Mouse (Mus musculus) granulocyte monocyte progenitor cell, adult 5-6 weeks (primary cell): ENCODE results near the gene 1700012A03Rik. TPM values are rescaled to one million over a fixed set of nuclear protein-coding genes. Genes with fewer than 3 reads are reported as not detected.

Experiments used
- ATAC-seq: replicated peaks from 2 replicates; pipeline ENCODE4 v1.8.0; 2016; ENCODE audit warnings: mild to moderate bottlenecking, moderate TSS enrichment, inconsistent platforms; ENCODE audit not compliant: poor library complexity, severe bottlenecking
- total RNA-seq, 2 experiments: library from RNA; stranded (forward) in 1 of 2; stranded (reverse) in 1 of 2; fragments of 200-712, 200-1000 nt in 1 of 2; fragments of >200 nt in 1 of 2; fragmentation: Nextera tagmentation in 1 of 2; gene quantifications; 2 replicates each; pipeline ENCODE4 v1.2.3; 2014 to 2017

The 1700012A03Rik gene
- total RNA-seq (2014; fragmentation: Nextera tagmentation), result not detected in 2 replicates
- not detected in 2 replicates for total RNA-seq (2017)

- ATAC-seq, result no peak
Measured at GRCm38 (mm10) chr6:32049951-32050345, at the start of gene 1700012A03Rik. 1700012A03Rik (plus strand) TSS chr6:32050246.

GRCm38 (mm10) chr6:32004228-32004627 lies 45.8 kb upstream of the 1700012A03Rik start:
- no peak for ATAC-seq

DNA sequence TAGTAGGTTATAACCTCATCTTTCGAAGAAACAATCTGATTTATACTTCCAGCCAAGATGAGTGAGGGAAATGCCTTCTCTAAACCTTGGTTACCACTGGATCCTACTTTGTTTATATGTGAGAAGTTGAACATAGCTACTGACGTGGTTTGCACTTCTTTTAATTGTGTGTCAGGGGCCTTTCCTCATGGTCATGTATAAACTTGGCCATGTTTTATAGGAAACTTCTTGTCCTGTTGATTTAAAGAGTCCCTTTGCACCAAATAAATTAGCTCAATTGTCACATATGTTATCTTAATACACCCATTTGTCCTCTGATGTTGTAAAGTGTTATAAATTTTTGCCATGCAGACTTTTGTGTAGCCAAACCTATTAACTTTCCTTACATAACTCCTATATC lies 44.1 kb upstream of the 1700012A03Rik start:
- ATAC-seq, result no peak

GRCm38 (mm10) chr6:32006382-32006781 lies 43.7 kb upstream of the 1700012A03Rik start:
- no peak for ATAC-seq

DNA sequence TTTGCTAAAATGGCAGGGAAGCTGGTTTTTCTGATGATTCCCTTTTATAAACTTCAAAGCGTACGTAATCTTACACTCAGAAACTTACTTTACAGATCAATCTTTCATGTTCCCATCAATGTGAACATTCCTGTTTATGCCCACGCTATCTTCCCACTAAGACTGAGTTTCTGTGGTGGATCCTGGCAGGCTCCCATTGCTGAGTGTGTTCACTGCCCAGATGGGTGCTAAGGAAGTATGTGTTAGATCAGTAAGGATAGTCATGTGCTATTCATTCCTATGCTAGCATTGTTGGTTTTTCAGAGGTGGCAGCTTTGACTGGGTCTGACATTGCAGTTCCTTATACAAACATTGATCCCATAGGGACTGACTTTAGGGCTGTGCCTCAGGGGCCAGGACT lies 42.7 kb upstream of the 1700012A03Rik start:
- no peak for ATAC-seq

GRCm38 (mm10) chr6:32016841-32017240 lies 33.2 kb upstream of the 1700012A03Rik start:
- ATAC-seq, result no peak

DNA sequence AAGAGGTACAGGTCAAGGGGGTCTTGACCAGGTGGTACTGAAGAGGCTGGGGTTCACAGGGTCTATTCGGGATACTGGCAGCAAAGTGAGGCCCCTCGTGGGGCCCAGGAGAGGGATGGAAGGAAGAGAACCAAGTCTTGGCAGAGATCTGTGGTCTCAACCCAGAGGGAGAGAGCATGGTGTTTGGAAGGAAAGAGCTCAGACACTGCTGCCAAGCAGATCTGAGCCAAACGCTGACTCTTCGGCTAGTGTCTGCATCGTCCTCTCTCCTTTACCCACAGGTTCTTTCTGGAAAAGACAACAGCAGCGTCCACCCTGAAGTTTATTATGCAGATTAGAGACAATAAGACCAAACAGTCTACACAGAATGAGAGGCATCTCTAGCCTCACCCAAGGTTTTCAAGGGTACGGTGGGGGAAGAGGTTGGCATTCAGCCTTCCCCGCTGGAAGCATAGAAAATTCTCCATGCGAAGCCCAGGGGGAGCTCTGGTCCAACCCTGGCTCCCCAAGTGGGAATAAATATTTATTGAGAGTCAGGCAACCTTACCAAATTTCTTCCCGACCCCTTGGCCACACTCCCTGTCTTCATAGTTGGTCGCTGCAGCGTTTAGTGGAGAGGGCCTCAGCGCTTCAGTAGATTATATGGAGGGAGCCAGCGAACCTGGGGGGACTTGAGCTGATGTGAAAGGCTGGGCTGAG lies 32.5 kb upstream of the 1700012A03Rik start:
- ATAC-seq, result no peak

DNA sequence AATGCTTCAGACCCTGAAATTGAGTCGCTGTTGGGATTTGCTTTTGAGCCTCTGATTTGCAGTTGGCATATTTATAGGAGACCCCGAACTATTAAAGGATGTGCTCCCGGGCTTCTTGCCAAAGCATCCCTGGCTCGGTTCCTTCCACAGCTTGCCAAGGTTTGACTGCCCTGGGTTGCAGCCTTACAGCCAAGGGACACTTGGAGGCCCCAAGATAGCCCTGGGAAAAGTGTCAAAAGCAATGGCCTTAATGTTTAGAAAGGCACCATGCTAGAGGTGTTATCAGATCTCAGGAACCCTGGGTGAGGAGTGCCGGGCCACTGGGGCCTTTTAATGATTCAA lies 32.0 kb upstream of the 1700012A03Rik start:
- ATAC-seq, result no peak

GRCm38 (mm10) chr6:32021853-32022536 lies 28.1 kb upstream of the 1700012A03Rik start:
- ATAC-seq, result no peak

GRCm38 (mm10) chr6:32022537-32022869 lies 27.5 kb upstream of the 1700012A03Rik start:
- ATAC-seq, result no peak

GRCm38 (mm10) chr6:32028228-32029009 lies 21.6 kb upstream of the 1700012A03Rik start:
- peak; percentile 90 for ATAC-seq

DNA sequence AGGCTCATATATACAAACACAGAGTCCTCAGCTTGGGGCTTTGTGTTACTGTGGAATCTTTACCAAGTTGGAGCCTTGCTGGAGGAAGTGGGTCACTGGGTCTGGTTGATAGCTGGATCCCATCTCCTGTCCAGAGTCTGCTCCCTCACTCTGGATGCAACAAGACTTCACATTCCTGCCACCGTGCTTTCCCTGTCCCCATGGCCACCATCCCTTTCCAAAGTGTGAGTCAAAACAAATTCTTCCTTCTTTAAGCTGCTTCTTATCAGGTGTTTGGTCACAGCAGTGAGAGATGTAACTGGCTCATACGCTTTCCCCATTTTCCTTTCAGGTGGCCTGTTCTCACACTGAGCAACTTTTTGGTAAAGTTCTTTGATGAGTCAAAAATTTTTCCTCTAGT lies 15.8 kb upstream of the 1700012A03Rik start:
- ATAC-seq, result no peak

DNA sequence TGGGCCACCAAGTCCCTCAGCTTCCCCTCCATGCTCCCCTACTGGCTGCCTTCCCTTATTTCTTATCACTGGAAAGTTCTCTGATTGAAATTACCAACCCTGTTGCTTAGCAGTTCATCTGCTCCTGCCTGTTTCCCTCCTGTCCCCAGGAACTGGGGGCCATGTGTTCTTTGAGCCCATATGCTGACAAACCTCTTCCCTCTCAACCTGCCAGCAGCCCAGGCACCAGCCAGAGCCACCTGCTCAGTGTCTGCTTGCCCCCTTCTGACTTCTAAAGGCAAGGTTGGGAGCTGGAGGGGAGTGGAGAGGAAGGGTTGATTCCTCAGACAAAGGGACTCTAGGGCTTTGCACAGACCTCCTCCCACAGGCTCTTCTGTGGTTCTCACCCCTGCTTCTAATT lies 4.7 kb upstream of the 1700012A03Rik start:
- ATAC-seq, result no peak

- no peak for ATAC-seq
Measured at GRCm38 (mm10) chr6:32049256-32049950, 643 bp upstream of the 1700012A03Rik start.

DNA sequence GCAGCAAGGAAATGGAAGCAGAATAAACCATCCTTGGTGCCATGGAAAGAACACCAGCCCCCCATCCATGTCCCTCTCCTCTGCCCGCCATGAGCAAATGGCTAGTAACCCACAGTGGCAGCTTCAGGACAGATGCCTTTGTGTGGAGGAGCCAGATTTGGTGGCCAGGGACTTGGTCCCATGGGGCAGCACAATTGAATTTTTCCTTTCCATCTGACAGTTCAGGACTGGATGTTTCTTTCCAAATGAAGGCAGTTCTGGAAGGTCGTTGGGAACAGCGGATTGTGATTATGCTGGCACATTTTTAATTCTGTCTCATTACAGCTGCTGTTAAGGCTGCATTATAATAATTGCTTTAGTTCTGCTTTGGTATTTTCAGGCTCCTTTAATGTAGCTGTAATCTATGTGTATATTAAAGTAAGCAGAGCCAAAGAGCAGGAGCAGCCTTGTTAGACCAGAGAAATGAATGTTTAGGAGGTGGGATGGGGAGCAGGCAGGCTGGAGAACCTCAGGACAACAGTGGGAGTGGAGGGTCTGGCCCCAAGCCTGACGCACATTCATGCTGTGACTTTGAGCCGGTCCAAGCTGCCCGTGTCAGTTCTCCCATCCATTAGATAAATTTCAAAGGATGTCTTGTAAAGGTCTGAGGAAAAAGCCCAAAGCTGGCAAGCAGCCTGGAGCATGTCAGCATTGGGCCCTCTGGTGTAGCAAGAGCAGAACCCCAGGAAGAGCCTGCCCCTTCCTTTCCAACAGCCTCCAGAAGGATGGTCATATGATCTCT lies 2.3 kb downstream of the 1700012A03Rik start:
- ATAC-seq, result no peak

- ATAC-seq, result no peak
Measured at GRCm38 (mm10) chr6:32056525-32056924, 6.5 kb downstream of the 1700012A03Rik start.

- ATAC-seq, result no peak
Measured at GRCm38 (mm10) chr6:32058571-32058970, 8.5 kb downstream of the 1700012A03Rik start.

GRCm38 (mm10) chr6:32060641-32061040 lies 10.6 kb downstream of the 1700012A03Rik start:
- ATAC-seq, result no peak

- no peak for ATAC-seq
Measured at GRCm38 (mm10) chr6:32061266-32061665, 11.2 kb downstream of the 1700012A03Rik start.
